Mouse (Mus musculus): ENCODE results near the gene Bhlhe23.

The Bhlhe23 gene

DNA sequence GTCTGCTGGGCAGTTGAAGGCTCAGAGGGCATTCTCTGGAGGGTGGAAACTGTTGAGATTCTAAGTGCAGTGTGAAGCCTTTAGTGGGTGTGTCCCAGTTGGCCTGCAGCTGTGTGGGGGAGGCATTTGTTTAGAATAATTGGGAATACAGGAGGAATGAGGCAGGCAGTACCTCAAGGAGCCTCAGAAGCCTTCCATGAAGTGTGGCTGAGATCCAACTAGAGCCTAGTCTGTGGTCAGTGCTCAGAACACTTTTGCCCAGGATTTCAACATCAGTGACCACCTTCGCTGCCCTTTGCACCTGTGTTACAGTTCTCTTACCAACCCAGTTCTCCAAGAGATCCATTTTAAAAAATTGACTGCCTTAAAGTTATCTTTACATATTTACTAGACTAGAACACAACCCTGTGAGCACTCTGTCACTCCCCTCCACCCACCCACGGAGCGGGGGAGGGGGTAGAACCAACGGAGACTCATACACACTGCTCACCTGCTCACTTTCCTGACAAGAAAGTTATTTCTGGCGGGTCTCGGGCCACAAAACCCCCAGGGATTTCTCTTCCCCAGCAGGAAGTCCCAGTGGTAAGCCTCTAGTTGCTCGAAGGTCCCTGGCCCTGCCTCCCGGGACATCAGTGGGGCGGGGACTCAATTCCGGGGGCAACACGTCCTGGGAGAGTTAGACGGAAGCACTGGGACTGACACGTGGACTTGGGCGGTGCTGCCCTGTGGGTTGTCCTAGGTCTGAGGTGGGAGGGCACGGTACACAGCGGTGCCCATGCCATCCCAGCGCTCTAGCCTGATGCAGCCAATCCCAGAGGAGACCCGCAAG lies 51.9 kb downstream of the Bhlhe23 start, which contains the start of gene Slc17a9:
Gene Slc17a9, plus strand, starts transcription at position 679 of the 829 bp plus-strand sequence.
- no peak for DNase-seq
